Mouse (Mus musculus) embryonic fibroblast, embryonic 13.5 days (primary cell): ENCODE results near the gene Pphln1.

Experiments used
- CTCF ChIP-seq: IDR thresholded peaks from 2 replicates; pipeline ENCODE4 v1.5.1; 2011; ENCODE audit warnings: mild to moderate bottlenecking, control low read depth, low read length, moderate library complexity, borderline replicate concordance; ENCODE audit not compliant: insufficient read depth
- POLR2A ChIP-seq: IDR thresholded peaks from 2 replicates; pipeline ENCODE4 v1.6.1; 2011; ENCODE audit warnings: low read depth, mild to moderate bottlenecking, control low read depth, low read length, moderate library complexity

- TF ChIP-seq CTCF (no peak), POLR2A (no peak)
Measured at GRCm38 (mm10) chr15:93379177-93379576, 19.0 kb upstream of the Pphln1 start.
